Mouse (Mus musculus) kidney, embryonic 14.5 days (tissue): Measurements from ENCODE around the gene Poldip3. TPM values are rescaled to one million over a fixed set of nuclear protein-coding genes. Genes with fewer than 3 reads are reported as not detected.
"Not testable (repeated sequence)": the region's sequence is repeated elsewhere in the genome, so short reads cannot be mapped to it uniquely, and the experiment has no call there.

Experiments
- ATAC-seq: fragments of 200-750 bp; cut with Nextera tagmentation; 2 replicates; pipeline ENCODE4 v1.8.0; 2017; ENCODE audit warnings: moderate number of reproducible peaks, mild to moderate bottlenecking, moderate TSS enrichment, moderate library complexity; ENCODE audit not compliant: low FRiP score, low TSS enrichment
- H3K27ac ChIP-seq: fragments of 300-500 bp; sonication (generic); 2 replicates; pipeline ENCODE4 v1.5.1; 2014; ENCODE audit warnings: low read depth, mild to moderate bottlenecking, low read length, moderate library complexity, mixed read lengths
- H3K27me3 ChIP-seq: fragments of 300-500 bp; sonication (generic); 2 replicates; pipeline ENCODE4 v1.6.1; 2014; ENCODE audit warnings: mild to moderate bottlenecking, low read length; ENCODE audit not compliant: control insufficient read depth, insufficient read depth
- H3K36me3 ChIP-seq: fragments of 300-500 bp; sonication (generic); 2 replicates; pipeline ENCODE4 v1.6.1; 2014; ENCODE audit warnings: low read length, mixed read lengths; ENCODE audit not compliant: control insufficient read depth, insufficient read depth
- H3K4me1 ChIP-seq: fragments of 300-500 bp; sonication (generic); 2 replicates; pipeline ENCODE4 v1.6.1; 2014; ENCODE audit warnings: low read length, mixed read lengths; ENCODE audit not compliant: control insufficient read depth, insufficient read depth
- H3K4me2 ChIP-seq: fragments of 300-500 bp; sonication (generic); replicated peaks from 2 replicates; pipeline ENCODE4 v1.6.1; 2014; ENCODE audit warnings: low read depth, mild to moderate bottlenecking, low read length
- H3K4me3 ChIP-seq: fragments of 300-500 bp; sonication (generic); 2 replicates; pipeline ENCODE4 v1.5.1; 2014; ENCODE audit warnings: mild to moderate bottlenecking, low read length
- H3K9ac ChIP-seq: fragments of 300-500 bp; sonication (generic); 2 replicates; pipeline ENCODE4 v1.6.1; 2014; ENCODE audit warnings: low read depth, mild to moderate bottlenecking, low read length, moderate library complexity
- H3K9me3 ChIP-seq: fragments of 300-500 bp; sonication (generic); 2 replicates; pipeline ENCODE4 v1.6.1; 2016; ENCODE audit warnings: low read length; ENCODE audit not compliant: control insufficient read depth
- WGBS: fragments of 180-500 bp; shearing (Covaris S2); extraction: QIAGEN DNeasy Blood & Tissue Kit; methylation state at CpG from one replicate; pipeline ENCODE4 v1.1.7; 2014; 5-methylcytosine and 5-hydroxymethylcytosine counted together
- polyA plus RNA-seq: library from polyadenylated mRNA; unstranded; fragments of >200 nt; fragmentation: Nextera tagmentation; extraction: Ambion mirVana; gene quantifications from 2 replicates; pipeline ENCODE4 v1.2.1, GENCODE M21; 2014

Poldip3 gene
- polyA plus RNA-seq, 1 experiment from 2014 or later, result 173 TPM

GRCm38 (mm10) chr15:83148395-83148794, 789 bp downstream of the Poldip3 start:
- Histone ChIP-seq H3K27me3 (no peaks in the 10 kb centered on the region), H3K9ac (peak overlapping the region; percentile 94), H3K4me1 (peaks cover 5% of the 10 kb centered on the region; the same call in 1 of the 2 replicates), H3K4me2 (peak overlapping the region; percentile 72), H3K9me3 (no peaks in the 10 kb centered on the region), H3K27ac (peak overlapping the region; percentile 97), H3K4me3 (peak overlapping the region; percentile 67), H3K36me3 (peaks cover 28% of the 10 kb centered on the region)
- no peak for ATAC-seq
- WGBS, result 3% methylated on average over 21 of the region's 21 CpGs

GRCm38 (mm10) chr15:83145541-83145940, 3.6 kb downstream of the Poldip3 start:
- H3K27ac ChIP-seq, result no peak overlapping the region
- peaks cover 5% of the 10 kb centered on the region; the same call in 1 of the 2 replicates for H3K4me1 ChIP-seq
- H3K27me3 ChIP-seq, result no peaks in the 10 kb centered on the region
- 92% methylated on average over 6 of the region's 6 CpGs for WGBS
- no peak overlapping the region for H3K9ac ChIP-seq
- H3K4me3 ChIP-seq, result no peak overlapping the region
- H3K9me3 ChIP-seq, result no peaks in the 10 kb centered on the region
- H3K36me3 ChIP-seq, result peaks cover 30% of the 10 kb centered on the region
- no peak for ATAC-seq
- no peak overlapping the region for H3K4me2 ChIP-seq

- Histone ChIP-seq H3K27me3 (no peaks in the 10 kb centered on the region), H3K36me3 (peaks cover 38% of the 10 kb centered on the region), H3K4me3 (no peak overlapping the region), H3K9me3 (no peaks in the 10 kb centered on the region), H3K4me1 (peaks cover 4% of the 10 kb centered on the region; the same call in 1 of the 2 replicates), H3K27ac (no peak overlapping the region), H3K4me2 (no peak overlapping the region), H3K9ac (no peak overlapping the region)
- 70% methylated on average over 5 of the region's 5 CpGs for WGBS
- ATAC-seq, result no peak
Measured at GRCm38 (mm10) chr15:83142861-83143260, 6.3 kb downstream of the Poldip3 start.

GRCm38 (mm10) chr15:83135654-83136053, 13.5 kb downstream of the Poldip3 start:
- Histone ChIP-seq H3K4me1 (no peaks in the 10 kb centered on the region), H3K27me3 (no peaks in the 10 kb centered on the region), H3K9ac (no peak overlapping the region), H3K9me3 (no peaks in the 10 kb centered on the region), H3K4me2 (no peak overlapping the region), H3K36me3 (peaks cover 79% of the 10 kb centered on the region), H3K27ac (no peak overlapping the region), H3K4me3 (no peak overlapping the region)
- no peak for ATAC-seq
- 97% methylated on average over 2 of the region's 2 CpGs for WGBS

GRCm38 (mm10) chr15:83134671-83135070, 14.5 kb downstream of the Poldip3 start:
- WGBS, result 92% methylated on average over 6 of the region's 6 CpGs
- no peaks in the 10 kb centered on the region for H3K9me3 ChIP-seq
- no peaks in the 10 kb centered on the region for H3K4me1 ChIP-seq
- H3K4me2 ChIP-seq, result no peak overlapping the region
- no peak overlapping the region for H3K27ac ChIP-seq
- no peak overlapping the region for H3K4me3 ChIP-seq
- no peaks in the 10 kb centered on the region for H3K27me3 ChIP-seq
- ATAC-seq, result no peak
- peaks cover 88% of the 10 kb centered on the region for H3K36me3 ChIP-seq
- H3K9ac ChIP-seq, result no peak overlapping the region

- Histone ChIP-seq H3K36me3 (peaks cover 94% of the 10 kb centered on the region), H3K4me3 (no peak overlapping the region), H3K9me3 (no peaks in the 10 kb centered on the region), H3K4me2 (no peak overlapping the region), H3K27me3 (no peaks in the 10 kb centered on the region), H3K4me1 (no peaks in the 10 kb centered on the region), H3K9ac (no peak overlapping the region), H3K27ac (no peak overlapping the region)
- ATAC-seq, result no peak
- WGBS, result 94% methylated on average over 7 of the region's 7 CpGs
Measured at GRCm38 (mm10) chr15:83129530-83130231, 19.5 kb downstream of the Poldip3 start.

- H3K9ac ChIP-seq, H3K4me2 ChIP-seq, H3K4me3 ChIP-seq, H3K9me3 ChIP-seq, ATAC-seq, H3K27me3 ChIP-seq, H3K4me1 ChIP-seq, H3K27ac ChIP-seq: not testable (repeated sequence)
- H3K36me3 ChIP-seq, result peaks cover 71% of the 10 kb centered on the region
- WGBS, result 82% methylated on average over 3 of the region's 3 CpGs
Measured at GRCm38 (mm10) chr15:83127037-83127436, 22.1 kb downstream of the Poldip3 start.

- no peak overlapping the region for H3K4me2 ChIP-seq
- peaks cover 2% of the 10 kb centered on the region; the same call in 1 of the 2 replicates for H3K4me1 ChIP-seq
- H3K9ac ChIP-seq, result no peak overlapping the region
- no peak for ATAC-seq
- peaks cover 66% of the 10 kb centered on the region for H3K36me3 ChIP-seq
- H3K9me3 ChIP-seq, result no peaks in the 10 kb centered on the region
- 93% methylated on average over 9 of the region's 9 CpGs for WGBS
- no peaks in the 10 kb centered on the region for H3K27me3 ChIP-seq
- H3K27ac ChIP-seq, result no peak overlapping the region
- H3K4me3 ChIP-seq, result no peak overlapping the region
Measured at GRCm38 (mm10) chr15:83126582-83126981, 22.6 kb downstream of the Poldip3 start.

GRCm38 (mm10) chr15:83124625-83125024, 24.6 kb downstream of the Poldip3 start:
- WGBS, result 70% methylated on average over 5 of the region's 5 CpGs
- no peaks in the 10 kb centered on the region for H3K27me3 ChIP-seq
- peaks cover 48% of the 10 kb centered on the region for H3K36me3 ChIP-seq
- H3K9ac ChIP-seq, result no peak overlapping the region
- ATAC-seq, result no peak
- peaks cover 6% of the 10 kb centered on the region; the same call in 1 of the 2 replicates for H3K4me1 ChIP-seq
- peak overlapping the region; percentile 24; the same call in 1 of the 2 replicates for H3K27ac ChIP-seq
- no peaks in the 10 kb centered on the region for H3K9me3 ChIP-seq
- H3K4me3 ChIP-seq, result no peak overlapping the region
- H3K4me2 ChIP-seq, result no peak overlapping the region
